Mouse (Mus musculus): Measurements from ENCODE around the gene Gna15.

GRCm38 (mm10) chr10:81486496-81486895 lies 37.5 kb downstream of the Gna15 start:
- TF ChIP-seq CTCF (IDR thresholded peaks at IDR 0.05; ENCODE audit: extremely low read depth, insufficient read depth, low read length) (no peak), POLR2A (IDR thresholded peaks at IDR 0.05; ENCODE audit: extremely low read depth, insufficient read depth, low read length) (no peak)

Data from cortical plate, adult 2 months (tissue).